Mouse (Mus musculus): ENCODE data around the gene Crls1. TPM values are rescaled to one million over a fixed set of nuclear protein-coding genes. Genes with fewer than 3 reads are reported as not detected.

Crls1 gene
- total RNA-seq (2023), result 1 to 10 TPM; 7.0 to 7.9 TPM

GRCm38 (mm10) chr2:132846407-132847358 is at the start of gene Crls1:
Gene Crls1 (plus strand): TSS chr2:132846666.

GRCm38 (mm10) chr2:132815608-132816314 is 30.7 kb upstream of the Crls1 start, which contains the start of the genes Trmt6 and Mcm8:
Gene Trmt6 (minus strand): TSS chr2:132816055.
Gene Mcm8 (plus strand): TSS chr2:132816141.

GRCm38 (mm10) chr2:132880844-132881645 is 34.6 kb downstream of the Crls1 start, which contains the start of gene Lrrn4:
Gene Lrrn4 (minus strand): TSS chr2:132880891.

Other genes with a start within 250 kb of the Crls1 start
- 10 to 100 TPM; 15.1 to 16.8 TPM for gene Shld1, start 159.7 kb upstream of the Crls1 start, total RNA-seq (2023)
- not detected for gene Chgb, start 65.4 kb upstream of the Crls1 start, total RNA-seq (2023)
- gene Trmt6, start 30.6 kb upstream of the Crls1 start, total RNA-seq (2023), result 10 to 100 TPM; 18.6 to 19.5 TPM
- 1 to 10 TPM; 1.0 to 1.3 TPM for gene Mcm8, start 30.5 kb upstream of the Crls1 start, total RNA-seq (2023)
- under 1 TPM in 1 of 2 experiments, not detected in 1; 1.00 TPM for gene Lrrn4, start 34.2 kb downstream of the Crls1 start, total RNA-seq (2023)
- gene Fermt1, start 99.2 kb downstream of the Crls1 start, total RNA-seq (2023), result not detected

Measured in monocyte, adult 59 days (primary cell).